Mouse (Mus musculus) olfactory bulb, adult 2 months (tissue): Measurements from ENCODE around the gene Pald1. TPM values are rescaled to one million over a fixed set of nuclear protein-coding genes. Genes with fewer than 3 reads are reported as not detected.

Experiments
- H3K27ac ChIP-seq: fragments of 200-500 bp; 2 replicates; pipeline ENCODE4 v1.5.1; 2012; ENCODE audit warnings: low read depth, low read length; ENCODE audit not compliant: insufficient read depth
- H3K4me1 ChIP-seq: fragments of 200-500 bp; 2 replicates; pipeline ENCODE4 v1.6.1; 2012; ENCODE audit warnings: low read length; ENCODE audit not compliant: control insufficient read depth, insufficient read depth
- H3K4me3 ChIP-seq: fragments of 200-500 bp; 2 replicates; pipeline ENCODE4 v1.5.1; 2012; ENCODE audit warnings: mild to moderate bottlenecking, low read depth, low read length, moderate library complexity; ENCODE audit not compliant: insufficient read depth
- CTCF ChIP-seq: fragments of 200-500 bp; IDR thresholded peaks from 2 replicates; pipeline ENCODE4 v1.5.1; 2012; ENCODE audit warnings: low read depth, mild to moderate bottlenecking, low read length, moderate library complexity; ENCODE audit not compliant: insufficient read depth
- POLR2A ChIP-seq: fragments of 200-500 bp; IDR thresholded peaks from 2 replicates; pipeline ENCODE4 v1.6.1; 2012; ENCODE audit warnings: mild to moderate bottlenecking, low read depth, low read length, moderate library complexity; ENCODE audit not compliant: insufficient read depth
- WGBS: fragments of 180-500 bp; shearing (Covaris S2); methylation state at CpG from one replicate; pipeline ENCODE4 v1.1.7; 2018; 5-methylcytosine and 5-hydroxymethylcytosine counted together
- polyA plus RNA-seq: library from polyadenylated mRNA; stranded (reverse); fragments of >200 nt; gene quantifications from 2 replicates; pipeline ENCODE4 v1.2.4, GENCODE M21; 2012; ENCODE audit warnings: low replicate concordance; ENCODE audit not compliant: missing spikeins, insufficient read depth, insufficient read length

Pald1 gene
- polyA plus RNA-seq, 1 experiment, result not detected

- TF ChIP-seq POLR2A (no peak), CTCF (no peak)
- Histone ChIP-seq H3K4me1 (no peaks in the 10 kb centered on the region), H3K27ac (no peak overlapping the region), H3K4me3 (no peak overlapping the region)
- 83% methylated on average over 7 of the region's 7 CpGs for WGBS
Measured at GRCm38 (mm10) chr10:61312754-61313153, 70.6 kb downstream of the Pald1 start.

DNA sequence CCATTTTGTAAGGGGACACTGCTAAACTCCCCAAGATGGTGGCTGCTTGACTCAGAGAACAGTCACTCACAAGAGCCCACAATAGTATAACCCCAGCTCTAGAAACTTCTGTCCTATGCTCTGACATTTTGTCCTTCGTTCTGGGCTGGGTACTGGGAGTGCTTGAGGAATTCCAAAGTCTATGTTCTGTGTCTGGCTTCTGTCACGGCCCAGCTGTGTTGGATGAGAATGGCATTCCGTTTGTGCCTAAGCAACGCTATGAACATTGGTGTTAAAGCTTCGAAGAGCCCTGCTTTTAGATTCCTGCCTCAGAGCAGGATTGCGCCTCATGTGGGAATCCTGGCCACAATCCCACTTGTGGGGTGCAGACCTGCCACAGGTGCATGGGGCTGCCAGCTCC is 71.2 kb downstream of the Pald1 start:
- Histone ChIP-seq H3K27ac (no peak overlapping the region), H3K4me3 (no peak overlapping the region), H3K4me1 (no peaks in the 10 kb centered on the region)
- TF ChIP-seq CTCF (no peak), POLR2A (no peak)
- 93% methylated on average over 6 of the region's 6 CpGs for WGBS

DNA sequence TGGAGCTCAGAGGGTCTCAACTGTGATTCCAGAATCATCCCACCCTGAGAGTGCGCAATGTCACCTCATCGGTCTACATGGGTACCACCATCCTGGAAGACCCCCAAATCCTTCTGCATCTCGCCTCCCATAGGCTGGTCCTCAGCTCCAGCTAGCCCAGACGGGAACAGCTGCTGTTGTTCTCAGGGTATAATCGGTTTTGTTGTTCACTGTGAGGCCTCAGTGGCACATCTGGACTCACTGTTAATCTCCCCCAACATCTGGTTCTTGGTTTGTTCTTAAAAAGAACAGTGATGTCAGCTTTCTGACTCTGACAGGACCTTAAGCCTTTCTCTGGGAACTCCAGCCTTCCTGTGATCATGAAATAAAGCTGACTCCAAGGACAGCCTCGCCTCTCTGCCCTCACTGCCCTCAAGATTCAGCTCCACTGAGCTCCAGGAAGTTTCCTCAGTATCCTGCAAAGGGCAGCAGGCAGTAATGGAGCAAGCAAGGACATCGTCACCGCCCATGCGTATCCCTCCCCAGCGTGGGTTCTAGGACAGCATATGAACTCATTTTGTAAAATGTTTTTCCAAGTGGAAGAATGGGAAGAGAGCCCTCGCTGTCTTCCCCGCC is 74.5 kb downstream of the Pald1 start:
- TF ChIP-seq POLR2A, result no peak
- no peak for TF ChIP-seq CTCF
- no peak overlapping the region for H3K4me3 ChIP-seq
- no peak overlapping the region for H3K27ac ChIP-seq
- H3K4me1 ChIP-seq, result no peaks in the 10 kb centered on the region
- WGBS, result 75% methylated on average over 12 of the region's 12 CpGs

DNA sequence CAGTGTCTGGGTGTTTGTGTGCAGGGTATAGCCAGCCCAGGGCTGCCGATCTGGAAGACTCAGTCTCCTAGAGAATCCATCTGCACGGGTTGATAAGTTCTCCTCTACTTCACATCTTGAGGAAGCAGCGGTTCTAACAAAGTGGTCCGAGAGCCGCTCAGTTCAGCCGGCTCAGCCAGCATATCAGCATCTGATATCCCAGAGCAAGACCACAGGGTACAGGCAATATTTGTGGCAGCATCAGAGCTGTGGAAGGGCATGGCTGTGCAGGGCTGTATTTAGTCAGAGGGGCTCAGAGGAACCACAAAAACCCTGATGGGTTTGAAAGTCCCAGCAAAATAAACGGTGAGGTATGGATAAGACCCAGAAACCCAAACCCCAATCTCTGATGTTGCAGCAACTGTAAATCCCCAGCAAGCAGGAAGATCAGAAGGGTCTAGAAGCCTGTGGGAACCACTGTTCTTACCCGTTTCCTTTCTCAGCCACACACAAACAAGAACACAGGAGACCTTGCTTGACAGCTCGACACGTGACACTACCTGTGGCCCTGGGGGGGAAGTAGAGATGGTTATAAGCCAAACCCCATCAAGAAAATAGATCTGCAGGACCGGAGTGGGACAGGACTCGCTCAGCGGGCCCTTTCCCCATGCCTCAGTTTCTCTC is 77.3 kb downstream of the Pald1 start:
- 91% methylated on average over 13 of the region's 13 CpGs for WGBS
- no peak overlapping the region for H3K27ac ChIP-seq
- no peak overlapping the region for H3K4me3 ChIP-seq
- no peak for TF ChIP-seq POLR2A
- no peak for TF ChIP-seq CTCF
- no peaks in the 10 kb centered on the region for H3K4me1 ChIP-seq

GRCm38 (mm10) chr10:61304046-61304445 is 79.3 kb downstream of the Pald1 start:
- 60% methylated on average over 6 of the region's 6 CpGs for WGBS
- TF ChIP-seq POLR2A (no peak), CTCF (no peak)

GRCm38 (mm10) chr10:61300996-61301395 is 82.3 kb downstream of the Pald1 start:
- no peaks in the 10 kb centered on the region for H3K4me1 ChIP-seq
- 70% methylated on average over 3 of the region's 3 CpGs for WGBS
- no peak overlapping the region for H3K27ac ChIP-seq
- no peak for TF ChIP-seq POLR2A
- TF ChIP-seq CTCF, result no peak
- no peak overlapping the region for H3K4me3 ChIP-seq

More at GRCm38 (mm10) chr10:61304046-61304445, 79.3 kb downstream of the Pald1 start:
- H3K4me3 ChIP-seq, result no peak overlapping the region
- H3K4me1 ChIP-seq, result no peaks in the 10 kb centered on the region
- no peak overlapping the region for H3K27ac ChIP-seq

DNA sequence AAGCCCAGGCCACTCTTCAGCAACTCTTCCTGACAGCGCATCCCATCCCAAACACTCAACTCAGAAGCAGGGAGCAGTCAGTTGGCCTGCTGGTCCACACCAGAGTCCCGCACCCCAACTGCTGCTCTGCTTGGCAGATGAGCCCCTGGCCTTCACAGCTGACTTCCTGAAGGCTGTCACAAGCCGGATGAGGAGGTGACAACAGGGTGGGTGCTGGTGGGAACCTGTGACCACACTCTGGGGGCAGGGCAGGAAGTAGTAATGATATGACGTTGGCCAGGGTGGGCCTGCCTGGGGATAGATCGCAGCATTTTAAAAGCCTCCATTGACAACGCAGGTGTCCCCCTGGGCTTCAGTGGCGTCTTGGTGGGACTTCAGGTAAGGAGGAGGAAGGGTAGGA is 85.9 kb downstream of the Pald1 start, which contains the start of gene Prf1:
Gene Prf1, plus strand, starts transcription at position 357 of the 400 bp plus-strand sequence.
- no peak within 1 kb of the TSS for H3K4me3 ChIP-seq
- no peak within 1 kb of the TSS for H3K27ac ChIP-seq
- no peak for TF ChIP-seq CTCF
- no peak for TF ChIP-seq POLR2A
- WGBS, result 89% methylated on average over 7 of the region's 7 CpGs
- H3K4me1 ChIP-seq, result no peaks in the 10 kb centered on the region

- Histone ChIP-seq H3K27ac (no peak overlapping the region), H3K4me1 (no peaks in the 10 kb centered on the region), H3K4me3 (no peak overlapping the region)
- 52% methylated on average over 8 of the region's 8 CpGs for WGBS
- TF ChIP-seq CTCF, result no peak
- no peak for TF ChIP-seq POLR2A
Measured at GRCm38 (mm10) chr10:61296713-61297445, 86.5 kb downstream of the Pald1 start.

DNA sequence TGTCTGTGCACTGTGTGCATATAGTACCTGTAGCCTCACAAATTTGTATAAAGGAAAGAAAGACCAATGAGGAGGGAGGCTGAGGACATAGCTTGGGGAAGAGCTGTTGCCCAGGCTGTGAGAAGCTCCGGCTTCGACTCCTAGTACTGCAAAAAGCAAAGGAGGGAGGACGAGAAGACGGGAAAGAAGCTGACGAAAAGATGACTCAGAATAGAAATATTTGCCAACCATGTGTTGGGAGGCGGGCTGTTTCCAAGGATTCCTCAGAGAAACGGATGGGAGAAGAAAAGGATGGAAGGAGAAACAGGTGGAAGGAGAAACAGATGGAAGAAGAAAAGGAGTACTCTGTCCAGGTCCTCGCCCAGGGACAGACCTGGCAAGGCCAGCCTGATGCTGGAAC is 89.1 kb downstream of the Pald1 start:
- Histone ChIP-seq H3K4me1 (no peaks in the 10 kb centered on the region), H3K4me3 (no peak overlapping the region), H3K27ac (no peak overlapping the region)
- whole genome bisulfite sequencing, result 32% methylated on average over 8 of the region's 8 CpGs
- TF ChIP-seq CTCF, result no peak
- TF ChIP-seq POLR2A, result no peak
